Mouse (Mus musculus): ENCODE measurements around the gene Mrps18b.
"Not testable (repeated sequence)": the region's sequence is repeated elsewhere in the genome, so short reads cannot be mapped to it uniquely, and the experiment has no call there.

Mrps18b gene

GRCm38 (mm10) chr17:35916297-35917142 lies at the start of gene Mrps18b, which contains the start of gene Ppp1r10:
Gene Mrps18b (minus strand): TSS chr17:35916389.
Gene Ppp1r10 (plus strand): TSS chr17:35916434.
- peak; percentile 99 for DNase-seq

- no peak for DNase-seq
Observed at GRCm38 (mm10) chr17:35963279-35963678, 47.1 kb upstream of the Mrps18b start.

DNA sequence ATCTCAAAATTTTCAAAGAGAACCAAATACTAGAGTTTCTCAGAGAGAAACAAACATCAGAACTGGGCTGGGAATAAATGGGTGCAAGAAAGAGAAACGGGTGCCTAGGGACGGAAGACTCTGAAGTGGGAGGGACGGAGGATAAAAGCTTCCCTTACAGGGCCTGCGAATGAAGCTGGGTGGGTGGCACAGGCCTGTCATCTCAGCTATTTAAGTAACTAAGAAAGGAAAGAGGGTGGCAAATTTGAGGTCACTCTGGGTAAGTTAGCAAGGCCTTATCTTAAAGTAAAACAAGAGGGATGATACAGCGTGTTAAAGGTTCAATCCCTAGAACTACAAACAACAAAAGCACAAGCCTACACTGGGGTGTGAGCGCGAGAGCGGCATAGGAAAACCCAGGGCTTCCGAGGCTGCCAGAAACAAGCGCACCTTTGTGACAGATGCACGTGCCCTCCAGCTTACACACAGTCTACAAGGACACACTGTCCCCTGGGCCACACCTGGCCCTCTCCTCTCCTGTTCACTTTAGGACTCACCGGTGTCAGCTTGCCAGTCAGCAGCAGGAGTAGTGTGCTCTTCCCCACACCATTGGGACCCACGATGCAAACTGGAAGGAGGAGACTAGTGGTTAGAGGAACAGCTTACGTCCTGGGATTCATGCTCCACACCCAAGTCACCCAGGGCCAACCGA lies 42.5 kb upstream of the Mrps18b start:
- no peak for DNase-seq

GRCm38 (mm10) chr17:35954665-35955064 lies 38.5 kb upstream of the Mrps18b start:
- no peak for DNase-seq

DNA sequence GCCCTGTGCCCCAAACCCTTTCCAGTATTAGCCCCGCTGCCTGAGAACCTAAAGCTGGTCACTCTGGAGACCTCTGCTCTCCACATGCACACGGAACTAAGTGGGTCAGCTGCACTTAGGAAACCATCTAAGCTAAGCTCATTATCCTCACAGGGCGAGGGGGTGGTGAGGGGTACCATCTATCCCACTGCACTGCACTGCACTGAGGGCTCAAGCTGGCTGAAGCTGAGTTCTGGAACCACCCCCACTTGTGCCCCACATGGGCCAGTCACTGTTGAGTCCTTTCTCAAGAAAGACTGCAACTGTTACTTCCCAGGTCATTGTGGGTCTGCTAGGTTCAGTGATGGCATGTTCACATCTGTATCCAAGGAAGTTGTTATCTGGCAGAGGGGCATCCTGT lies 36.4 kb upstream of the Mrps18b start:
- DNase-seq = not testable (repeated sequence)

DNA sequence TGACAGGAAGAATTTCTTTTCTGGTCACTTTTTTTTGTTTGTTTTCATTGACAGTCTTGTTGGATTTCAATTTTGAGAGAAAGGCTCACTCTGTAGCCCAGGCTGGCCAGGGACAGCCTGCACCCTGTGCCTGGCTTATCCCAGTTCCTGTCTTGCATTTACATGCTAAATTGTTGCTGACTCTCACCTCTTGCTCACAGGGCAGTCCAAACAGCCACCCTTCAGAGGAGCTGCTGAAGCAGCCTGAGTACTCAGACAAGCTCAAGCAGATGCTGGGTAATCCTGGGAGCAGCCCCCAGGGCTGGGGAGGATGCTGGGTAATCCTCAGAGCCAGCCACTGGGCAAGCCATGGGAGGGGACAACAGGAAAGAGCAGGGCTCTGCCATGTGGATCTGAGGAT lies 34.8 kb upstream of the Mrps18b start:
- DNase-seq = not testable (repeated sequence)

DNA sequence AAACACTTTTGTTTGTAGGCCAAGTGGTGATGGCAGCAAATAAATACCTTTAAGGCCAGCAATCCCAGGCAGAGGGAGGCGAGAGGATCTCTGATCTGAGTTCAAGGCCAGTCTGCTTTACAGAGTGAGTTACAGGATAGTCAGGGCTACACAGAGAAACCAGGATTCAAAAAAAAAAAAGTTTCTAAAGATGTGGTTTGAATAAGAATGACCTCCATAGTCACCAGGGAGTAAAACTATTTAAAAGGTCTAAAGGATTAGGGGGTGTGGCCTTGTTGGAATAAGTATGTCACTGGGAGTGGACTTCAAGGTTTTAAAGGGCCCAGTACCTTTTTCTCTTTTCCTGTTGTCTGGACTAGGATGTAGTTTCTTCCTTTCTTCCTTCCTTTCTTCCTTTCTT lies 23.8 kb upstream of the Mrps18b start:
- DNase-seq = no peak

DNA sequence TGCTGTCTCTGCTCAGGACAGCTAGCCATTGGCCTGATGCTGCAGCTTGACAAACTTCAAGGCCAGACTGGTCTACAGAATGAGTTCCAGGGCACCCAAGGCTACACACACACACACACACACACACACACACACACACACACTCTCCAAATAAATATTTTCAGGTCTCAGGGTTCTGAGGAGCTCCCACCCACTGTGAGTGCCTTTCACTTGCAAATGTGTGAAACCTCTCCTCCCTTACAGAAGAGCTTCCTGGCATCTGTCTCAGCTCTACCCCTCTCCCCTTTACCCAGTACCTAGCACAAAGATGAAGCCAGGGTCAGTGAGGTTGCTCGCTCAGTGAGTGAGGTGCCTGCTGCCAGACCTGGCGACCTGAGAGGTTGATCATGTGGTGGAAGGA lies 22.9 kb upstream of the Mrps18b start:
- no peak for DNase-seq

DNA sequence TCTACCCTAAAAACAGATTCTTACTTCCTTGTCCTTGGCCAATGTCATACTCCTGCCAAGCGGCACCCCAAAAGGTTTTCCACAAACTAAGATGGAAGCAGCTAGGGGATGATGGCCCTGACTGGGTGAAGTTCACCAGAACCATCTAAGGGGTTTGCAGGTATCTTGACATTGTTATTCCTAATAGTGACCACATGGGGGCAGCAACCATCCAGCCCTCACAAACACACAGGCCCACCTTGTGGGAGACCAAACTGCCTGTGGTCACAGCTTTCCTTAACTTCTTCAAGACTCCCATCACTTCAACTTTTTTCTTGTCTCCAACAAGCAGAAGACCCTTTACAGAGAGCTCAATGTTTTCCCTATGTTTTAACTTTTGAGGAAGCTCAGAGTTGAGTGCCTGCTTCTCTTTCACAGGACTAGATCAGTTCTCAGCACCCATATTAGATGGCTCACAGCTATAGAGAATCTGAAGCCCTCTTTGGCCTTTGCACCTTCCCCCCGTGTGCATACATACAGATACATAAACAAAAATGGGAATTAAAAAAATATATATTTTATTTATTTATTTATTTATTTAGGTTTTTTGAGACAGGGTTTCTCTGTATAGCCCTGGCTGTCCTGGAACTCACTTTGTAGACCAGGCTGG lies 21.6 kb upstream of the Mrps18b start:
- DNase-seq = peak; percentile 46

- DNase-seq = not testable (repeated sequence)
Observed at GRCm38 (mm10) chr17:35935763-35936162, 19.6 kb upstream of the Mrps18b start.

DNA sequence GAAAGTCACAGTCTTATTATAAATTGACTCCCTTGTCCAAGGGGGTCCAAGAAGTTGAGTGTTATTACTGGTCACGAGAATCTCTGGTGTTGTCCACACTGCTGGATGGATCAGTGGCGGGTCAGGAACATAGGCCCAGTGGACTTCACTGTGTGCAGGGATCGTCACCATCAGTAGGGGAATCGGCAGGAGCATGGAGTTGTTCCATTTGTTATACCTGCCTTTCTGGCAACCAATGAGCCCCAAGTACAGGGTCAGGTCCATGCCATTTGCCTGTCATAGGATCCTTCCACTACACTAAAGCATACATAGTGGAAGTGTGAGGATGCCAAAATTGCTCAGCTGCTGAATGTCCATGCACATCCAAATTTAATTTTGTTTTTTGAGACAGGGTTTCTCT lies 16.4 kb upstream of the Mrps18b start:
- no peak for DNase-seq

- no peak for DNase-seq
Observed at GRCm38 (mm10) chr17:35930627-35931026, 14.4 kb upstream of the Mrps18b start.

DNA sequence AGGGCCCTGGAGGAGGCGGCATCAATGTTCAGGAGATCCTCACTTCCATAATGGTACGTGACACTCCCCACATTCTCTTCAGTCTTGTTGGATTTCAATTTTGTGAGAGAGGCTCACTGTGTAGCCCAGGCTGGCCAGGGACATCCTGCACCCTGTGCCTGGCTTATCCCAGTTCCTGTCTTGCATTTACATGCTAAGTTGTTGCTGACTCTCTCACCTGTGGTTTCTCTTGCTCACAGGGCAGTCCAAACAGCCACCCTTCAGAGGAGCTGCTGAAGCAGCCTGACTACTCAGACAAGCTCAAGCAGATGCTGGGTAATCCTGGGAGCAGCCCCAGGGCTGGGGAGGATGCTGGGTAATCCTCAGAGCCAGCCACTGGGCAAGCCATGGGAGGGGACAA lies 13.3 kb upstream of the Mrps18b start:
- DNase-seq = no peak

GRCm38 (mm10) chr17:35927471-35927870 lies 11.3 kb upstream of the Mrps18b start:
- DNase-seq = no peak

GRCm38 (mm10) chr17:35923281-35923680 lies 7.1 kb upstream of the Mrps18b start:
- no peak for DNase-seq

DNA sequence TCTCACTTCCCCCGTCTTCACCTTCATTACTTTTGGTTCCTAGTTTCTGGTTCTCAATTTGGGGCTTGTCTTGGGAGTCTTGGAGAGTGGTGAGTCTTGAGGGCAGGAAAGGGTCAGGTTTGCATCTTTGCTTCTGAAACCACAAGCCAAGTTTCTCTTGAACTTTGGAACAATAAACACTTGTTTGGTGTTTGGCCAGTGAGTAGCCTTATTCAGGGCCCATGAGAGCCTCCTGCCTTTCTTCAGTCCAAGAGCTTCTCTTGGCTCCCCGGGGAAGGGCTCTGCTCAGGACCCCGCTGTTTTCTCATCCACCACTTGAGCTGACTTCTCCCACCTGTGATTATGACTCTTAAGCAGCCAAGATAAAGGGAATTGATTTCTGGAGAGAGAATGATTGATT lies 6.4 kb upstream of the Mrps18b start:
- no peak for DNase-seq

DNA sequence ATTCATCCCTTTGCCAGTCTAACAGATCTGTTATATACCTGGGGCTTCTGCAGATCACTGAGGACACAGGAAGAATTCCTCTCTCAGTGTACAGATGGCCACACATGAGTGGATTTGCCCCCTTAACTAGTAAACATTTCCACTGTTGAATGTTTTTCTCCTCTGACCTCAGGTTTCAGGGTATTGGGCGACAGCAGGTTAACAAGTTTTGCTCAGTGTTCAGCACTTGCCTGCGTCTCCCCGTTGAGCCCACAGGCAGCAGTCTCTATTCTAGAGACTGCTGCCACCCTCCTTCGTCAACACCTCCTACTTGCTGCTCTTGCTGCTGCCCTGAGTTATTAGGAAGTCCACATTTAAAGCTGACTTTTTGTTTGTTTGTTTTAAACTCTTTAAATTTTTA lies 5.5 kb upstream of the Mrps18b start:
- DNase-seq = no peak

- no peak for DNase-seq
Observed at GRCm38 (mm10) chr17:35920862-35921562, 4.8 kb upstream of the Mrps18b start.

DNA sequence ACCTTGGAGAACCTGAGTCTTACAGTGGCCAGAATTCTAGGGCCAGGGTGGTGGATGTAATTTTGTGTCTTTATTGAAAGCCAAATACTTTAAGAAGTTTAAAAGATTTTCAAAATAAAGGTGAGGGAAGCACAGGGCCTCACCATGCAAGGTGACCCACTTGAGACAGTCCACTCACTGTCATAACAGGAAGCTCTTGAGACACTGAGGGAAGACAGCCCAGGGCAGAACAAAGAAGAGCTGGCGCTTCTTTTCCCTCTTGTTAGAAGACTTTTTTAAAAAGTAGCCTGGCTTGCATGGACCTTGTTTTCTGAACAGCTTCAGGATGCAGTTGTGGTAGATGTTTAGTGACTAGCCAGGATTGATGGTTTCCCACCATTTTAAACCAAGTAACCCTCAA lies 4.2 kb upstream of the Mrps18b start:
- DNase-seq = no peak

DNA sequence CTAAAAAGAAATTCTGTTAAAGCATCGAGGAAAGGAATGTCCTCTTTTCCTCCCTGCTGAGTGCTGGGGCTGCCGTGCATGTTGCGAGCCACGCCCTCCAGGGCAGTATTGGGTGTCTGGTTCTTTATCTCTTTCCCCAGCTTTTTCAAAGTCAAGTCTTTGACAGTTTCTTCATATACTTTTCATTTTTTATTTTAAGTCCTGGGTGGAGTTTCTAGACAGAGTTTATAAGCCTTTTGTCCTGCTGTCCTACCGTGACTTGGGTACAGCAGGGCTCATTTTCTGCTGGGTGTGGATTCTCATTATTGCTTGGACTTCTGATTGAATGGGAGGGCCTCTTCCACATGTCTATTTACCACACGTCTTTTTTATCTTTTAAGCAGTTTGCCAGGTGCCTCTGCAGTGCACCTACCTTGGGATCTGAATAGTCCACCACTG lies 3.7 kb upstream of the Mrps18b start:
- no peak for DNase-seq

GRCm38 (mm10) chr17:35919060-35919715 lies 3.0 kb upstream of the Mrps18b start:
- DNase-seq = peak; percentile 95

DNA sequence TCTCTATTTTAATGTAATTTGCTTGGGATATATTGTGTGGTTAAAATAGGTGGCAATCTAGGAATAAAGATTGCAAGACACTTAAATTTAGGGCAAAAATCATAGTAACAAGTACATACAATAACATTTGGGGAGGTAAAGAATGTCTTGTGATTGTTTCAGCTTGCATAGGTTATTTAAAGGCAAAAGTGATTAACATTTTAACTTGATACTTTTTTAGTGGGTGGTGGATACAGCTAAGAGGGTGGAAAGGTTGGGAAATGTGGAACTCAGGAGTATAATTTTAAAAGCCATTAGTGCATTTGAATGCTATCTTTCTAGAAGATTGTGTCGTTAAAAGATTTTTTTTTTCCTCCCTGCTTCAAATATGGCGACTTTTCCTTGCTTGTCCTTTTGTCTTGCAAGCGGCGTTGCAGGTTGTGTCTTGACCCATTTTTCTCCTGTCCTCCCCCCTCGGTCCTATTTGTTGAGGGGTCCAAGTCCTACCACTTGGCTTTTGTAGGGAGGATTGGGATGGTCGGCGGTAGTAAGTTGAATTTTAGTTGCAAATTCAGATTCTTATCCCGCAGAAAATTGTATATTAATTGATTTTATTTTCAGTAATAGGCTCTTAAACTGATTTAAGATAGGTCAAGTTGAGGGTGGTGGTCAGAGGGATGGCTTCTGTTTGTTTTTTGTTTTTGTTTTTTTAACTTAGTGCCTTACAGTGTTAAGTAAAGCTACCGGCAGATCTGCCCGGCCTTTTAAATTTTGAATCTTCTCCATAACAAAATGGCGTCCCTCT lies 2.3 kb upstream of the Mrps18b start:
- DNase-seq = no peak

All from cerebellum, adult 11 months (tissue).